Mouse (Mus musculus) brain, embryonic 14.5 days (tissue): ENCODE data around the gene Triobp. TPM values are rescaled to one million over a fixed set of nuclear protein-coding genes. Genes with fewer than 3 reads are reported as not detected.
A peak's percentile ranks its signal among the peaks of the same experiment; 100 is the strongest.

ENCODE experiments used
- DNase-seq: peaks from one replicate; pipeline ENCODE4 v3.0.0-alpha.2; 2011; ENCODE audit warnings: low read depth
- CTCF ChIP-seq: fragments of 200-500 bp; IDR thresholded peaks from 2 replicates; pipeline ENCODE4 v1.5.1; 2012; ENCODE audit warnings: inconsistent platforms, mild to moderate bottlenecking, moderate library complexity, borderline replicate concordance; ENCODE audit not compliant: insufficient read depth, insufficient read length; ENCODE audit errors: extremely low read depth
- POLR2A ChIP-seq: fragments of 200-500 bp; IDR thresholded peaks from 2 replicates; pipeline ENCODE4 v1.6.1; 2012; ENCODE audit warnings: mild to moderate bottlenecking, inconsistent platforms, borderline replicate concordance; ENCODE audit not compliant: poor library complexity, insufficient read depth, insufficient read length, severe bottlenecking; ENCODE audit errors: extremely low read depth
- polyA plus RNA-seq: library from polyadenylated mRNA; depleted of rRNA; stranded (reverse); fragments of >200 nt; gene quantifications from 2 replicates; pipeline ENCODE4 v1.2.3, GENCODE M21; 2012

Triobp gene
- polyA plus RNA-seq, 1 experiment, result 74.5 TPM

DNA sequence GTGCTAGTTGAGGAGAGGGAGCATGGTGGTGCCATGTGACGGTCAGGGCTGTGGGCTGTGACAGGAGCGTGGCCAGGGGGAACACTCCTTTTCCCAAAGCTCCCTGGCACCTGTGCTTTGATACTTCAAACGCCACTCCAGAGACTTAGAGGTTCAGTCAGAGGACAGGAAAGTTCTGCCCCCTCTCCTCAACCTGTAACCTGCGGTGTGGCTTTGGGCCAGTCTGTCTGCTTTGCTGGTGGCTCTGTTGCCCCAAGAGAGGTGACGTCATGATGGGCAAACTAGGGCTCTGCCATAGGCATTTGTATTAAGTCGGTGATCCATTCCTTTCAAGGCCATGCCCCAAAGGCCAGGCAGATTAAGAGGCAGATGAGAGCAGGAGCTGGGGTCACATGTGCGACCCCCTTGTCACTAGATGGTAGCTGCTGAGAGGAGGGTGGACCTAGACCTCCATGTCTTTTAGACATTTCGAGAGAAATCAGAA is 30.2 kb downstream of the Triobp start:
- no peak for TF ChIP-seq POLR2A
- TF ChIP-seq CTCF, result no peak
- no peak for DNase-seq

GRCm38 (mm10) chr15:78978875-78979274 is 31.4 kb downstream of the Triobp start:
- TF ChIP-seq POLR2A (no peak), CTCF (no peak)
- DNase-seq, result peak; percentile 47

DNA sequence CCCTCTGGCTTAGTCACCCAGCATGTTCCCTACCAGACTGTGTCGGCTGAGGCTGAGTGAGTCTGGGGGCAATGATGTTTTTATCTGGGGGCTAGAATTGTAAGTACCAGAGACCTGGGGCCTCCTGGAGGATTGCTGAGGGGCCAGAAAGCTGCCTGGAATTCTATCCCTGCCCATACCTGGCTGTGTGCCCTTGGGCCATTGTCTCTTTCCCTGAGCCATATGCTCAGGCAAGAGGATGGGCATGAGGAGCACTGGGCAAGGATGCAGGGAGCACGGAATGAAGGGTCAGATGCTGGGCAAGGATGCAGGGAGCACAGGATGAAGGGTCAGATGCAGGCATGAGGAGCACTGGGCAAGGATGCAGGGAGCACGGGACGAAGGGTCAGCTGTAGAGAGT is 32.6 kb downstream of the Triobp start:
- TF ChIP-seq CTCF (no peak), POLR2A (no peak)
- peak; percentile 13 for DNase-seq

GRCm38 (mm10) chr15:78982658-78983435 is 35.3 kb downstream of the Triobp start:
- 0 out of 2 replicates have a peak, but pooled peaks have one; percentile 29 for TF ChIP-seq POLR2A
- TF ChIP-seq CTCF, result no peak
- peak; percentile 95 for DNase-seq

DNA sequence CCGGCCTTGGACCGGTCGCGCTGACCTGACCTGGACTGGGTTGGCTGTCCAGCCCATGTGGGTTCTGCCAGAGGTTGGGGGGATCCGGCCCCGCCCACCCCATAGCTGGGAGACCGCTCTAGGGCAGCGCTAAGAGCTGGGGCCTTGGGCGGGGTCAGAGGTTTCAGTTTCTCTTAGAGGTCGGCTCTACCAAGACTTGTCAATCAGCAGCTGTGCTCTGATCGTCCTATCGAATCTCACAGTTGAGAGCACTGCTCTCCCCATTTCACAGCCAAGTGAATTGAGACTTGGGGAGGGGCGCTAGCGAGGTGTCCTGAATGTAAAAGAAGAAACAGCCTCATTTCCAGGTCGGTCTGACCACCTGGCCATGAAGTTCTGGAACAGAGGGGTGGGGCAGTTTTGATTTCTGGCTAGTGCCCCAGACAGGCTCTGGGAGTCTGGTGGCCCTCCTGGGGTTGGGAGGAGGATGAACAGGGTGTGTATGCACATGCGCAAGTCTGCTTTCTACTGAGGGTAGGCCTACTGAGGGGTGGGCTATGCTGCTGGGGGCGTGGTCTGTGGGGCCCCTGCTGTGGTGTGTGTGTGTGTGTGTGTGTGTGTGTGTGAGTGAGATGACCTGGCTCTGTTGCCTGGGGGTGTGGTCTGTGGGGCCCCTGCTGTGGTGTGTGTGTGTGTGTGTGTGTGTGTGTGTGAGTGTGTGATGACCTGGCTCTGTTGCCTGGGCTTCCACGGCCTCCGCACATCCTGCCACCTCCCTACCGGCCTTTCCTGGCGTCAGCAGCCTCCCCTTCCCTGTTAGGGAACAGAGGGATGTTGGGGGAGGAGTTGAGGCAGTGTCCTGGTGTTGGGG is 36.1 kb downstream of the Triobp start:
- DNase-seq, result peak; percentile 53
- TF ChIP-seq POLR2A, result no peak
- no peak for TF ChIP-seq CTCF

DNA sequence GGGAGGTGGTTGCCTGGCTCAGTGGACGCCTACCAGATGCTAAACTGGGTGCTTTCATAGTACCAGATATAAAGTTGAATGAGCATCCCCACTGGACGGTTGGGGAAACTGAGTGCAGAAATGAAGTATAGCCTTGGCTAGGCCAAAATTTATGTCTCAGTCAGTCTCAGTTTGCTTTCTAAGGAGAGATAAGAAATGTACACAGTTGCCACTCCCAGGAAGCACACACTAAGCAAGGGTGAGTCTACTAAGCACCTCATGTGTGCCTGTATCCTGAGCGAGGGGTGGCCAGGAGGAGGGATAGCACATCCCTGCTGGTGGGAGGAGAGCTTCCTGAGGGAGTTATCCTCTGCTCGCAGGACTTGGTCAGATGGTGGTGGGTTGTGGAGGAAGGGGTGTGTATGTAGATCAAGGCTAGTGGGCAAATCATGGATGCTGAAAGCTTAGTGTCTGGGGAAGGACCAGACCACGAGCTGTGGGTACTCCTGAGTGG is 36.8 kb downstream of the Triobp start:
- TF ChIP-seq CTCF (no peak), POLR2A (no peak)
- no peak for DNase-seq

DNA sequence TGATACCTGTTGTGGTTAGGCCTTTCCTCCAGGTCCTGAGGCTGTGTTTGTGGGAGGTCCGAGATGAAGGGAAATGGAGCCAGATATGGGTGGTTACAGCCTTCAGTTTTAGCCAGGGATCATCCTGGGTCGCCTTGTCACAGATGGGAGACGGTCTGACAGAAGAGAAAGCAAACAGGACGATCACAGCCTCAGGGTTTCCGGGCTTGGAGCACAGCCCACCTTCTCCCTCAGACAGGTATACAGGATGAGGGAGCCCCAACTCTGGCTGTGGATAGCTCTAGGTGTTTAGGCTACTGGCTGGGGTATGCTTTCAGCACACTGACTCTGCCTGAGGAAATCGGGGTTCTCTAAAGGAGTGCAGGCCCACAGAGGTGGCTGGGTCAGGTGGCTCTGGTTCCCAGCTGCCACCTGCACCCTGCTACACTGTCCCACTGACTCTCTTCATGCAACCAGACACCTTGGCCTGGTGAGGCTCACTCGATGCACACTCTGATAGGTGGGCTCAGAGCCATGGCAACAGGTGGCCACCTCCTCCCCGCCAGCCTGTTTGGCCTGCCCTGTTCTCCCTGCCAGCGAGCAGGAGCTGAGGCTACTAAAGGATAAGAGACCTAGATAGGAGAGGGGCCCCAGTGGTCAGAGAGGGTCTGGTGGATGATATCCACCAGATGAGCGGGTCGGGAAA is 39.2 kb downstream of the Triobp start:
- TF ChIP-seq POLR2A, result no peak
- TF ChIP-seq CTCF, result no peak
- DNase-seq, result no peak

DNA sequence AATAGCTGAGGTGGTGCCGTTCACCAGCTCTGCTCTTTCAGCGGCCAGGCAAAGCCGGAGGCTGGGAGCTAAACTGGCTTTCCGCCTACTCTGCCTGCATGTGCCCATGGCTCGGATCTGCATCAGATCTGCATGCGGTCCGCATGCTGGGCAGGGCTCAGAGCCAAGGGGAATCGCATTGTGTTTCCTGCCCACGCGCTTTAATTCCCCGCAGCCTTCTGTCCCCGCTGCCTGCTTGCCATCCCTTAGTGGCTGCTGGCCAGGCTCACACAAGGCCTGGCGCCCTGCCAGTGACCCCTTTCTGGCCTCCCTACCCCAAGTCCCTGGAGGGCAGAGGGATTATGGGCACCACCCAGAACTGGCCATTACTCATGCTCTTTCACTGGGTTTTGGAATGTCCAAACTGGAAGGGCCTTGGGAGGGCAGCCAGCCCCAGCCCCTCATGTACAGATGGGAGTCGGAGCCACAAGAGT is 41.0 kb downstream of the Triobp start:
- peak; percentile 94 for DNase-seq
- TF ChIP-seq CTCF (no peak), POLR2A (no peak)

- no peak for DNase-seq
- TF ChIP-seq CTCF, result no peak
- no peak for TF ChIP-seq POLR2A
Measured at GRCm38 (mm10) chr15:78989152-78990092, 41.9 kb downstream of the Triobp start.

GRCm38 (mm10) chr15:78990093-78990463 is 42.6 kb downstream of the Triobp start:
- TF ChIP-seq POLR2A (no peak), CTCF (no peak)
- DNase-seq, result no peak
